Mouse (Mus musculus) spleen, adult 12 weeks (tissue): ENCODE data around the gene Trit1.
"Not testable (repeated sequence)": the region's sequence is repeated elsewhere in the genome, so short reads cannot be mapped to it uniquely, and the experiment has no call there.

ENCODE experiments used
- DNase-seq: peaks from one replicate; pipeline ENCODE4 v3.0.0; 2022; ENCODE audit warnings: low spot score

Trit1 gene

DNA sequence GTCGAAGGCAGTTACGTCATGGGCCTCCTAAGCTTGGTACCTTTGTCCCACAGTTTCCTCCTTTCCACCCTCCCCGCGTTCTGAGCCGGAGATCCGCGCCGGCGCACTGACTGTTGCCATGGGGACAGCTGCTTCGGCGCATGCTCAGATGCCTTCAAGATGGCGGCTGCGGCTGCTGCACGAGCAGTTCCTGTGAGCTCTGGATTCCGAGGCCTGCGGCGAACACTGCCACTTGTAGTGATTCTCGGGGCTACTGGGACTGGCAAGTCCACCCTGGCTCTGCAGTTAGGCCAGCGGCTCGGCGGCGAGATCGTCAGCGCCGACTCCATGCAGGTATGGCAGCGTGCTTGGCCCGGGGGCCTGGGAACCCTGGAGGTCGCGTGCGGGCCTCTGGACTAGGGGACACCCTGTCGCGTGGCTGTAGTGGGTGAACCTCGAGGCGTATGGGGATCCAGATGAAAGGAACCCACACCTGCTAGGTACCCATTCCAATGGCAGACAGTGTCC, at the start of gene Trit1:
Gene Trit1, plus strand, starts transcription at position 147 of the 507 bp plus-strand sequence.
- peak; percentile 86 for DNase-seq

DNA sequence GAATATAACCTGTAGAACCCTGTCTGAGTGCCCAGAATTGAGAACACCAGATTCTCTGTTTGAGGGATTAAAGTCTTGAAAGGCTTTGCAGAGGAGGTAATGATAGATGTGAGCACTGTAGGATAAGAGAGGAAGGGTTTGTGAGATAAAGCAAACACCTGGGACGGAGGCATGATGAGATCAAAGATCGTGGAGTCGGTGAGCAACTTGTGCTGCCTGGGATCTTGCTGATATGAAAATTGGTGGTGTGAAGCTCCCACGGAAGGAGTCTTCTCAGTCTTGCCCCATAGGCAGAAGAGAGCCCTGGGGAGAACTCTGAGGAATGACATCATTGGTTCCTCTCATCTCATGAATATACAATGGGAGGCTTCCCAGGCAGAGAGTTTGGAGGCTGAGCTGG, 48.3 kb upstream of the Trit1 start:
- DNase-seq, result no peak

DNA sequence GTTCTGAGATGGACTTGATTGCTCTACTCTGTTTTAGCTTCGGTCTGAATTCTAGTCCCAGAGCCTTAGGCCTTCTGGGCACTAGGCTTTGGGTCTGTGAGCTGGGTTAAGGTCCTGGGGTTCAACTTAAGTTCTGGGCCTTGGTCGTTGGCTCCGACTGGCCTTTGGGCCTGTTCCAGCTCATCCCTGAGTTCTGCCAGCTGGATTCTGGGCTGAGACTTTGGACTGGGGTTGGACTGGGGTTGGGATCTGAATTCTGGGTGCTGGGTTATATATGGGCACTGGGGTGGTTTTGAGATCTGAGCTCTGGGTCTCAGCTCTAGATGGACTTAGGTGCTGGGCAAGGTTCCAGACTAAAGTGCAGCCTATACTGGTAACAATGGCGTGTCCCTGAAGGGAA, 45.2 kb upstream of the Trit1 start:
- DNase-seq, result no peak

DNA sequence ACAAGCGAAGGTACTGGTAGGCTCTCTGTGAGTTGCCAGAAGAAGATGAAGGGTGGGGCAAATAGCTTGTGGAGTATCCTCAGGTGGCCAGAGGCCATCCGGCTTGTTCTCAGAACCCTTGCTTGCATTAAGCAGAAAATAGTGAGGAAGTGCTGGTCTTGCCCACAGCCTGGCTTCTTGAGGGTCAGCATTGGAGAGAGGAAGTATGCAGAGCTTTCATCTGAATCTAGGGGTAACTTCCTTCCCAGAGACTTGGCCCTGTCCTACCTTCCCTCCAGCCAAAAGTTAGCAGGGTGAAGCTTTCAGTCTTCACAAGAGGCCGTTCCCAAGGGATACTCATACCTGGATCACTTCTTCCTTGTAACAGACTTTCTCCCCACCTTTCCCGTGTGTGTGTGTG, 44.8 kb upstream of the Trit1 start:
- no peak for DNase-seq

DNA sequence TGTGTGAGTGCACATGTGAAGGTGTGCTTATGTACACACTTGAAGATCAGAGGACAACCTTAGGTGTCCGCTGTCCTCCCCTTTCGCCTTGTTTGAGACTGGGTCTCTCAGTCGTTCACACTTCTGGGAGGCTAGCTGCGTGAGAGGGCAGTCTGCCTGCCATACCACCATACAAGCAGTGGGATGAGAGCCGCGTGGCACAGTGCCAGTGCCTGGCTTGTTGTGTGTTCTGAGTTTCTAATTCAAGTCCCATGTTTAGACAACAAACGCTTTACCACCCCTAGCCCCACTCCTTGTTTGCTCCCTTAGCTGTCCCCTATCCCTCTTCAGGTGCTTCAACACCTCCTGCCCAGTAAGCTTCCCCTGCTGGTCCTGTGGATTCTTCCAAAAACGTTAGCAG, 44.3 kb upstream of the Trit1 start:
- DNase-seq, result no peak

DNA sequence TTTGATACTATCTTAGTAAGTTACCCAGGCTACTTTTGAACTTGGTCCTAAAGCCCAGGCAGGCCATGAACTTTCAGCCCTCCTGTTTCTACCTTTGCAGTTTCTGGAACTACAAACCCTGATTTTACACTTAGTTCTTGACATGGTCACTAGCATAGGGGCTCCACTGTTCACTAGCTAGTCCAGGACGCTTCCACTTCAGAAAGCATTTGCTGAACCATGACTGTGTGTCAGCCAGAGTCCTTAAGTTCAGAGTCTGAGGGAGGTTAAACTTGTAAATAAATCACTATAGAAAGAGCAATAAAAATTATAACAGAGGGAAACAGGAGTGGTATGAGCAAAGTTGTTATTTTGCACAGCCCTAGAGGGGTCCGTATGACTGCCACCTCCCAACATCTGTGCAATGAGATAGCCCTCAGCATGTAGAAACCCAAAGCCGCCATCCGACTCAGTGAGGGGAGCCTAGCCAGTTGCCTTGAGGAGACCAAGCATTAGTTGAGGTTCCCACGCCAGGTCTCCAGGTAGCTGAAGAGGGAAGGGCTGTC, 41.3 kb upstream of the Trit1 start:
- DNase-seq, result no peak

DNA sequence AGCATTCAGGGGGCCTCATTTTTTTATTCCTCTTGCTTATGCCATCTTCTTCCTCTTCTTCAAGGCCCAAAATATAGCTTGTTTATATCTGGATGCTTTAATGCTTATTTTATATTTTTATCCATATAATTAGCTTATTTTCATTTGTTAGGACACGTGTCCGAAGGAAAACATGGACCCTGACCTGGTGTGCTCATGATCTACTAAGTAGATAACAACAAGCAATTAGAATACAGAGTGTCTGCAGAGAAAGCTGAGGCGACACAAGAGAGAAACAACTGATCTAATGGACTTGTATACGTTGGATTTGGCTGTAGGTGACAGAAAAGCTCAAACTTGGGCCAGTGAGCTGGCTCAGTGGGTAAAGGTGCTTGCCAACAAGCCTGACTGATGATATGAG, 39.5 kb upstream of the Trit1 start:
- DNase-seq, result no peak

DNA sequence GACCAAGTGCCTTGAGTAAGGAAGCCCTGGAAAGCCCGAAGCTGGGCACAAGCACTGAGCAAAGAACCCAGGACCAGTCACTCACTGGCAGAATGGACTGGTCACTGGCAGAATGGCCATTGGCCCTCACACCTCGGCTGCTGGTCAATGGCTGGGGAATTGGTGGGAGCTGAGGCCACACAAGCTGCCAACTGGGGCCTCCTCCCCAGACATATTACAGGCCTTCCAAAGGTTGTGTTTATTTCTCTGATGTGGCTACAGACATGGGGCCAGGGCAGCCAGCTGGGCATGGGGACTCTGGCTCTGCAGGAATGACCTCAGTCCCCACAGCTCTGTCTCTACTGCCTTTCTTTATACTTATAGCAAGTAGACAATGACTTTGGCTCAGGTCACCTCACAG, 37.5 kb upstream of the Trit1 start:
- DNase-seq, result no peak

DNA sequence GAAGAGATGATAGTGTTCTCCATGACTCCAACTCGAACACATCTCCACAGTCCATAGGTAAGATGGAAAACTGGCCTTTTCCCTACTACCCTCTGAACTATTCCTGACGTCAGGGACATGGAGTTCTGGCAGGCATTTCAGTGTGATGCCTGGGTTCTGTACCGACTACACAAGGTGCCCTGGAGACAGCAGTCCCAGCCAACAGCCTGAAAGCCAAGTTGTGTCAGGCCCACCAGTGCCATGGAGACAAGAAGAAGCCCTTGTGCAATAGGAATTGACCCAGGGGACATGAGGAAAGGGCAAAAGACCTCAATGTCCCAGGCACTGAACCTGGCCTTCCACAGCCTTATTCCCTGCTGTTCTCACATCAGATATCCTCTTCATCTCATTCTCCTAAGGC, 36.6 kb upstream of the Trit1 start:
- no peak for DNase-seq

DNA sequence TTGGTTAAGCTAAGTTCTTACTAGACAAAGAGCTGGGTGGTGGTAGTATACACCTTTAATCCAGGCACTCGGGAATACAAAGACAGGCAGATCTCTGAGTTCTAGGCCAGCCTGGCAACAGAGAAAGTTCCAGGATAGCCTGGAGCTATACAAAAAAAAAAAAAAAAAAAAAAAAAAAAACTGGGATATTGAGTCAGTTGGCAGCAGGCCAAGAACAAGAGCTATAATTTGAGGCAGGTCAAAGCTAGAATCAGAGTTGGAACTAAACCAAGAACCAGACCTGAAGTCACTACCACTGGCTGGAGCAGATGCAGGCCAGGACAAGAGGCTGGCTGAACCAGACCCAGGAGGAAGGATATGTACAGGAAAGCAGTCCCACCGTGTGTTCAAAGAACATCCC, 35.7 kb upstream of the Trit1 start:
- no peak for DNase-seq

DNA sequence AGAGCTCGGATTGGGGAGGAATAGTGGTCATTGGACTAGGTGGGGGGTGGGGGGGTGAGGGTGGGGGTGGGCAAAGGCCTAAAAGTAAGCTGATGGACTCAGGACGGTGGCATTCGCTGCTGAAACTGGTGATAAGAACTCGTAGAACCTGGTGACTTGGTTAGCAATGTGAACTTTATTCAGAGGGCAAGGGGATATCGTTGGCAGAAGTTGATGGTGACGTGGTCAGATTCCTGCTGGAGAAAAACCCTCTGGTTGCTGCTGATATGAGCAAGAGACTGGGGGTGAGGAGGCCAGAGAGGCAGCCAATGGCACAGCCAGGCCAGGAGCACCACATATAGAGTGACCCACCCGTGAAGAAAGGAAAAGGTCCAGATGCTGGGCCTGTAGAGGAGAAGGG, 35.2 kb upstream of the Trit1 start:
- no peak for DNase-seq

DNA sequence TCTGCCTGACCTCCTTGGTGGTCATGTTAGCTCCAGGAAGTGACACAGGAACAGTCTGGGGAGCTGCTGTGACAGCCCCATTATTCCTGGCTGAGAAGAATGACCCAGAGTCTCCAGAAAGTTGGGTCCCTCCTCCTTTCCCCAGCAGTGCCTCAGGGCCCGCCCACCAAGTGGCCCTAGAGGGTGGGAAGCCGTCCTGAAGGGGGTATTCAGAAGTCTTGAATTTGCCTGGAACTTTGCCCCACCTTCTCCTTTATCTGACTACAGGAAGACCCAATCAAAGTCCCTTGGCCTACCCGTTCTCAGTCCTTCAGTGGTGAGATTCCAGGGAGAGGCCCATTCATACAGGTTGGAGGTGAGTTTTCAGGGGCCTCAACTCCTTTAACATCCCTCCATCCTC, 34.5 kb upstream of the Trit1 start:
- no peak for DNase-seq

DNA sequence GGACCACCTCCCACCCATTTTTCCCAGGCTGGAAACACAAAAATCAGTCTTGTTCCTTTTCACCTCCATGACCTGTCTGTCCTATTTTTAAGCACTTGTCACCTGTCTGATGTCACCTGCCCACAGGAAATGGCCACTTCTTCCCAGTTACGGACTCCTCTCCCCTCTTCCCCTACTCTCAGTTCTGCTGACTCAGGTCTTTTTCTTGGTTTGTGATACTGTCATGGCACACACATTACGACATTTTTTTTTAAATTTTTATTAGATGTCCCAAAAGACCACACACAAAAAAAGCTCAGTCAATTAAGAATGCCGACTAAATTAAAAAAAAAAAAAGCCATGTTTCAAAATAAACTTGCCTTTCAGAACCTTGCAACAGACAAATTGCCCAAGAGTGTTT, 33.9 kb upstream of the Trit1 start:
- no peak for DNase-seq

DNA sequence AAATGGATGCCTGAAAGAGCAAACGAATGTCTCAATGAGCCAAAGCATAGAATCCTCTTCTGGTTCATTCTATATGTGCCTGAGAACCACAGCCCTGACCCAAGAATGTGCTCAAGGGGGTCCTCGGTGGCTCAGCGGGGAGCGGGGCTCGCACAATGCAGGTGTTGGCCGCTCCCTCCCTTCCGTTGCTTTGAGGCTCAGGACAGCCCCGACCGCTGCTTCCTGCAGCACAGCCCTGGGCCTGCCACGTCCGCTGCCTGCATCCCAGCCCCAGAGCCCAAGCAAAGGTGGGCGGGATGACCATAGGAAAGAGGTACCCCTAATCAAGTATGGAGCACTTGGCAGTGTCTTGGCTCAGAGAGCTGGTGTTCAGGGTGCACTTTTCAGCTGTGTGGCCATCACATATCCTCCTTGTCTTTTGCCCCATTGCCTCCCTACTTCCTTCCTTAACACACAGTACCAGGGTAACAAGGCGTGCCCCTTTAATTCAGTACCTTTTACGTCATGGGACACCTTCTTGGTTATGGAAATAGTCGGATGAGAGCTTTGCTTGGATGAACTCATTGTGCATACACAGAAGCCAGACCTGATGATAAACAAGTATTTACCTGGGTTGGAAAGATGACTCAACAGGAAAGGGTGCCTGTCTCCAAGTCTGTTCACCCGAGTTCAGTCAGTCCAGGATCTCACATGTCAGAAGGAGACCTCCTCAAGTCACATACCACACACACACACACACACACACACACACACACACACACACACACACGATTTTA, 32.7 kb upstream of the Trit1 start:
- DNase-seq, result no peak

DNA sequence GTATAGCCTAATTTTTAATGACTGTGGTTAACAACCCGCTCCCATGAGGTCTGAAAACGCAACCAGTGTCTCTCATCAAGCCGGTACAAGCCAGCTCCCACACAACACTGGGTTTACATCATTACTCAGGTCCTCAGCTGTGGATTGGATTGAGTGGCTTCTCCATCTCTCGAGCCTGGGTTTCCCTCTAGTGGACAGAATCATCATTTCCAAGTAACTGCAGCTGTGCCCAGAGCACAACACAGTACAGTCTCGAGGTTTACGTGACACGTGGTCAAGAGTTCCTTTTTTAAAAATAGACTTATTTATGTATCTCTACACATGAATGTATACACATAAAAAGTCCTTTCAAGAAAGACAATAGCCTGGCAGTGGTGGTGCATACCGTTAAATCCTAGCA, 31.3 kb upstream of the Trit1 start:
- DNase-seq, result peak; percentile 24

DNA sequence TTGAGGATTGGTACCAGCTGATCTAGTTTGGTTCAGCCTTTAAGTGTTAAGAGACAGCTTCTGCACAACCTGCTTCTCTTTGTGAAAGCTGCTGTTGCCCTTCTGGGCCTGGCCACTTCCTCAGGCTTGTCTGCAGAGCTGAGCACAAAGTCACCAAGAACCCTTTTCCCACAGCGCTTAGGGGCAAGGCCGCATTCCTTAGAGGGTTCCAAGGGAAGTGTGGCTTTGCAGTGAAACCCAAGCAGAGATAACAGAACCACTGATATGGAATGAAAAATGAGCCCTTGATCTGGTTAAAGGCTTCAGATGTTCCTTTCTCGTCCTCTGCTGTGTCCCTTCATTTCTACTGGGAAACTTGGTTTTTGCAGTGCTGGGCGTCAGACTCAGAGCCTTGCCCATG, 29.0 kb upstream of the Trit1 start:
- DNase-seq, result no peak

DNA sequence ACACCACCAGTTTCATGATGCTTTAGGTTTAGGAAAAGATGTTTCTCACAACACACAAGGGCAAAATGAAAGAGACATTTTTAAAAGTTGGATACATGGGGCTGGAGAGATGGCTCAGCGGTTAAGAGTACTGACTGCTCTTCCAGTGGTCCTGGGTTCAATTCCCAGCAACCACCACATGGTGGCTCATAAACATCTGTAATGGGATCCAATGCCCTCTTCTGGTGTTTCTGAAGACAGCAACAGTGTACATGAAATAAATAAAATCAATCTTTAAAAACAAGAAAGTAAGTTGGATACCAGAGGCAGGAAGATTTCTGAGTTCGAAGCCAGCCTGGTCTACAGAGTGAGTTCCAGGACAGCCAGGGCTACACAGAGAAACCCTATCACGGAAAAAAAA, 28.4 kb upstream of the Trit1 start:
- DNase-seq, result not testable (repeated sequence)

DNA sequence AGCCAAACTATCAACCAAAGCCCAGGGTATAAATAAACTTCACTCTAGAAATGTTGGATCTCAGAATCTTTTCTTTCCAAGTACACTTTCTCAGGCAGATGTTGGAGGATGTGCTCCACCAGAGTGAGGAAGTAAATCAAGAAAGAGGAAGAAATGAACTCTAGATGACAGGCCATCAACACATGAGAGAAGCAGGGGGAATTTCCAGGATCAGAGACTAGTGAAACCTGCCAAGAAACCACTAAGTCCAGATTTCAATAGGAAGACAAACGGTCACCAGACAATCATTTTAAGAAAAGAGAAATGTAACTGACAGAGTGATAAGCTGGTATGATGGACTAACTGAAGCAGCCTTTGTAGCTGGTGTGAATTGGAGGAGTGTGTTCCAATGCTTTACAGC, 25.2 kb upstream of the Trit1 start:
- DNase-seq, result no peak

DNA sequence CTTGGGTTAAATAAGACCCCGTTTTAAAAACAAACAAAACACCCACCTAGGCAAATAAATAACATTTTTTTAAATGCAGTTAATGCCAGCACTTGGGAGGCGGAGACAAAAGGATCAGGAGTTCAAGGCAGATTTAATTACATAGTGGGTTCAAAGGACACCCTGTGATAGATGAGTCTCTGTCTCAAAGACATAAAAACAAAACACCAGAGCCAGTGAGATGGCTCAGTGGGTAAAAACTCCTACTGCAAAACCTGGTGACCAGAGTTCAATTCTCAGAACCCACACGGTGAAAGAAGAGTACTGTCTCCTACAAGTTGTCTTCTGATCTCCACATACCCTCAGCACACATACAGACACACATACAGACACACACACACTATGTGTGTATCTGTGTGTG, 24.1 kb upstream of the Trit1 start:
- no peak for DNase-seq

DNA sequence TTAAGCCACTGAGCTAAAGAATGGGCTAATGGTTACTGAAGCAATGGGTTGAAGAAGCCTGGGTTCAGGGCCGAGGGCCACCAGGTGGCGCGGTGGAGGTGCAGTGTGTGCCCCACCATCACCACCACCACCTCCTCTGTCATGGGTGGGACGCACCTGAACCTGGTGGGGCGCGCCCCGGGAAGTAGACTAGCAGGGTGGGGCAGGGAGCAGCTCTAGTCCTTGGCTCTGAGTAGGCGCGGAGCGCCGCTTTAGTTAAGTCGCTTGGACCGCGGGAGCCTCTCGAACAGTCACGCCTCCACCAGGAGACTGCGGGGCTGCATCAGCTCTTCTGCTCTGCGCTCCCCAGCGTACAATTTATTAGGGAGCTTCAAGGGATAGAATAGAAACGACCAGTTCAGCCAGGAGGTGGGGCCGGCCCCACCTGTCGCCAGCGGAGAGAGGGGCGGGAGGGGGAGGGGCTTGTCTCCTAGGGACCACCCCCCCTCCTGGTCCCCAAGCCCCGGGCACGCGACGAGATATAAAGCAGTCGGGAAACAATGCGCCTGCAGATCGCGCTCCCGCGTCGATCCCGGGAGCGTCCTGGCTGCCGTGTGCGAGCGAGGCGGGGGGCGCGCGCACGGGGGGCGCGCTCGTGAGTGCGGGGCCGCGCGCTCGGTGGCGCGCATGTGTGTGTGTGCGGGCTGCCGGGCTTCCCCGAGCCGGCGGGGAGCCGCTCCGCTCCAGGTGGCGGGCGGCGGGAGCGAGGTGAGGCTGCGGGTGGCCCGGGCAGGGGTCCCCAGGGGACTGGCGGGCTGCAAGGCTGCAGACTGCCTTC, 20.8 kb upstream of the Trit1 start, which contains the start of gene Mycl:
Gene Mycl, plus strand, starts transcription at position 249 of the 817 bp plus-strand sequence.
- DNase-seq, result peak; percentile 74

DNA sequence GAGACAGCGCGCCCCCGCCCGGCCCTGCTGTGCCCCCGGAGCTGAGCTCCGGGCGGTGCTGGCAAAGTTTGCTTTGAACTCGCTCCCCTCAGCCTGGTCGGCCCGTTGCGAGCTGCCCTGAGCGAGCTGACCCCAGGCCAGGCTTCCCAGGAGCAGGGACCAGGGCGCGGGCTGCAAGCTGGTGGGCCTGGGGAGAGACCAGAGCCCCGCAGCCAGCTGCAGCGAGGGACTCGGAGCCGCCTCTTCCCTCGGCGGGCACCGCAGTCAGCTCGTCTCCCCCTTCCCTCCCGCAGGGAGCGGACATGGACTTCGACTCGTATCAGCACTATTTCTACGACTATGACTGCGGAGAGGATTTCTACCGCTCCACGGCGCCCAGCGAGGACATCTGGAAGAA, 20.2 kb upstream of the Trit1 start:
- DNase-seq, result peak; percentile 12

DNA sequence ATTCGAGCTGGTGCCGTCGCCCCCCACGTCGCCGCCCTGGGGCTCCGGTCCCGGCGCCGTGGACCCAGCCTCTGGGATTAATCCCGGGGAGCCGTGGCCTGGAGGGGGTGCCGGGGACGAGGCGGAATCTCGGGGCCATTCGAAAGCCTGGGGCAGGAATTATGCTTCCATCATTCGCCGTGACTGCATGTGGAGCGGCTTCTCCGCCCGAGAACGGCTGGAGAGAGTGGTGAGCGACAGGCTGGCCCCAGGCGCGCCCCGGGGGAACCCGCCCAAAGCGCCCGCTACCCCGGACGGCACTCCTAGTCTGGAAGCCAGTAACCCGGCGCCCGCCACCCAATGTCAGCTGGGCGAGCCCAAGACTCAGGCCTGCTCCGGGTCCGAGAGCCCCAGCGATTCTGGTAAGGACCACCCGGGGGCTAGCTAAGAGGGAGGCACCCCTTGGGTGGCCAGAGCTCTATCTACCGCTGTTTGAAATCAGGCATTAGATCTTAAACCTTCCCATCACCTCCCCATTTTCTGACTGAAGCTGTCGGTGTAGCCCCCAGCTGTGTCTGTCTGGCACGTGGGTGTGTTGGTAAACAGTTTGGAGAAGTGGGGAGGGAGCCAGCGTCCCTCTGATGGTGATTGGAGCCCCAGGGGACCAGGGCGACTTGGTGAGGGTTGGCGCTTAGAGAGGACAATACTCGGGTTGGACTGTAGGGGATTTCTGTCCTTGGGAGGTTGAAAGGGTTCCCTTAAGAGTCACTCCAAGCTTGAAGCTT, 19.6 kb upstream of the Trit1 start:
- DNase-seq, result peak; percentile 5
